Mouse (Mus musculus): Measurements from ENCODE around the gene 6430571L13Rik.

Gene 6430571L13Rik

GRCm38 (mm10) chr9:107340267-107340859, at the start of gene 6430571L13Rik:
Gene 6430571L13Rik, plus strand, starts transcription at chr9:107340602.
- CTCF ChIA-PET: interaction anchor here (0.6 to 1.1 kb wide), 2 partner anchors 17 to 497 kb away, joined by 3 to 4 read pairs; no protein-coding TSS in a partner anchor

- CTCF ChIA-PET: interaction anchor here (0.6 to 1.3 kb wide), 3 partner anchors 45 to 387 kb away, joined by 3 to 8 read pairs (median 6); no protein-coding TSS in a partner anchor
These were observed 49.5 kb upstream of the 6430571L13Rik start for GRCm38 (mm10) chr9:107290897-107291296.

GRCm38 (mm10) chr9:107294249-107294648, 46.2 kb upstream of the 6430571L13Rik start:
- CTCF ChIA-PET: interaction anchor here (0.6 to 1.6 kb wide), 4 partner anchors 41 to 681 kb away, joined by 4 to 7 read pairs (median 5); no protein-coding TSS in a partner anchor

- CTCF ChIA-PET: interaction anchor here (1.2 to 1.4 kb wide), 3 partner anchors 39 to 60 kb away, joined by 4 to 7 read pairs (median 4); partner anchors contain the start of gene Hemk1
These were observed 44.8 kb upstream of the 6430571L13Rik start for GRCm38 (mm10) chr9:107295616-107296015.

GRCm38 (mm10) chr9:107296016-107296040, 44.6 kb upstream of the 6430571L13Rik start, which contains the start of gene Cish:
Gene Cish, plus strand, starts transcription at chr9:107296026.
- CTCF ChIA-PET: interaction anchor here (1.2 to 1.4 kb wide), 3 partner anchors 39 to 60 kb away, joined by 4 to 7 read pairs (median 4); partner anchors contain the start of gene Hemk1

- CTCF ChIA-PET: interaction anchor here (1.2 to 1.4 kb wide), 3 partner anchors 39 to 60 kb away, joined by 4 to 7 read pairs (median 4); partner anchors contain the start of gene Hemk1
These were observed 44.4 kb upstream of the 6430571L13Rik start for GRCm38 (mm10) chr9:107296041-107296440.

GRCm38 (mm10) chr9:107296501-107296965, 43.9 kb upstream of the 6430571L13Rik start:
- CTCF ChIA-PET: interaction anchor here (0.9 to 1.4 kb wide), 4 partner anchors 12 to 59 kb away, joined by 4 to 7 read pairs (median 4); partner anchors contain the start of gene Hemk1

- CTCF ChIA-PET: interaction anchor here (0.9 kb wide), 1 partner anchor 11 kb away, joined by 4 read pairs; no protein-coding TSS in a partner anchor
These were observed 43.3 kb upstream of the 6430571L13Rik start for GRCm38 (mm10) chr9:107297059-107297458.

GRCm38 (mm10) chr9:107297658-107298057, 42.7 kb upstream of the 6430571L13Rik start:
- CTCF ChIA-PET: no interaction called here

- CTCF ChIA-PET: no interaction called here
These were observed 42.2 kb upstream of the 6430571L13Rik start for GRCm38 (mm10) chr9:107298059-107298780.

- CTCF ChIA-PET: no interaction called here
These were observed 41.5 kb upstream of the 6430571L13Rik start for GRCm38 (mm10) chr9:107298876-107299275.

- CTCF ChIA-PET: no interaction called here
These were observed 40.6 kb upstream of the 6430571L13Rik start for GRCm38 (mm10) chr9:107299783-107300182.

- CTCF ChIA-PET: interaction anchor here (0.6 kb wide), 1 partner anchor 12 kb away, joined by 3 read pairs; no protein-coding TSS in a partner anchor
These were observed 40.0 kb upstream of the 6430571L13Rik start for GRCm38 (mm10) chr9:107300224-107300973.

GRCm38 (mm10) chr9:107301554-107302331, 38.7 kb upstream of the 6430571L13Rik start:
- CTCF ChIA-PET: no interaction called here

- CTCF ChIA-PET: interaction anchor here (0.6 kb wide), 1 partner anchor 726 kb away, joined by 6 read pairs; no protein-coding TSS in a partner anchor
These were observed 37.8 kb upstream of the 6430571L13Rik start for GRCm38 (mm10) chr9:107302592-107302991.

GRCm38 (mm10) chr9:107303121-107303820, 37.1 kb upstream of the 6430571L13Rik start:
- CTCF ChIA-PET: interaction anchor here (0.6 to 0.9 kb wide), 2 partner anchors 725 to 812 kb away, joined by 3 to 6 read pairs; no protein-coding TSS in a partner anchor

- CTCF ChIA-PET: interaction anchor here (0.9 kb wide), 1 partner anchor 813 kb away, joined by 3 read pairs; no protein-coding TSS in a partner anchor
These were observed 36.5 kb upstream of the 6430571L13Rik start for GRCm38 (mm10) chr9:107303900-107304299.

GRCm38 (mm10) chr9:107304383-107304782, 36.0 kb upstream of the 6430571L13Rik start:
- CTCF ChIA-PET: no interaction called here

- CTCF ChIA-PET: no interaction called here
These were observed 35.4 kb upstream of the 6430571L13Rik start for GRCm38 (mm10) chr9:107305012-107305411.
